Mouse (Mus musculus) liver, embryonic 15.5 days (tissue): Measurements from ENCODE around the gene Slc22a16. TPM values are rescaled to one million over a fixed set of nuclear protein-coding genes. Genes with fewer than 3 reads are reported as not detected.

ENCODE experiments used
- ATAC-seq: fragments of 200-750 bp; cut with Nextera tagmentation; 2 replicates; pipeline ENCODE4 v1.8.0; 2017; ENCODE audit warnings: moderate number of reproducible peaks, mild to moderate bottlenecking, moderate library complexity; ENCODE audit not compliant: insufficient read depth
- H3K27ac ChIP-seq: fragments of 300-500 bp; sonication (generic); replicated peaks from 2 replicates; pipeline ENCODE4 v1.5.1; 2015; ENCODE audit warnings: mild to moderate bottlenecking, inconsistent platforms
- H3K27me3 ChIP-seq: fragments of 300-500 bp; sonication (generic); 2 replicates; pipeline ENCODE4 v1.6.1; 2015; ENCODE audit warnings: mild to moderate bottlenecking, inconsistent platforms
- H3K36me3 ChIP-seq: fragments of 300-500 bp; sonication (generic); replicated peaks from 2 replicates; pipeline ENCODE4 v1.6.1; 2015; ENCODE audit warnings: moderate library complexity, mild to moderate bottlenecking, inconsistent platforms
- H3K4me1 ChIP-seq: fragments of 300-500 bp; sonication (generic); replicated peaks from 2 replicates; pipeline ENCODE4 v1.6.1; 2015; ENCODE audit warnings: inconsistent platforms
- H3K4me2 ChIP-seq: fragments of 300-500 bp; sonication (generic); 2 replicates; pipeline ENCODE4 v1.6.1; 2015; ENCODE audit warnings: moderate library complexity, mild to moderate bottlenecking, inconsistent platforms
- H3K4me3 ChIP-seq: fragments of 300-500 bp; sonication (generic); replicated peaks from 2 replicates; pipeline ENCODE4 v1.5.1; 2015; ENCODE audit warnings: mild to moderate bottlenecking, inconsistent platforms
- H3K9ac ChIP-seq: fragments of 300-500 bp; sonication (generic); 2 replicates; pipeline ENCODE4 v1.6.1; 2015; ENCODE audit warnings: moderate library complexity, mild to moderate bottlenecking, inconsistent platforms
- H3K9me3 ChIP-seq: fragments of 300-500 bp; sonication (generic); replicated peaks from 2 replicates; pipeline ENCODE4 v1.6.1; 2016; ENCODE audit warnings: inconsistent platforms
- WGBS: fragments of 180-500 bp; shearing (Covaris S2); methylation state at CpG from one replicate; pipeline ENCODE4 v1.1.7; 2015; ENCODE audit warnings: mixed read lengths; ENCODE audit not compliant: insufficient replicate concordance; 5-methylcytosine and 5-hydroxymethylcytosine counted together
- polyA plus RNA-seq: library from polyadenylated mRNA; unstranded; fragments of >200 nt; fragmentation: Nextera tagmentation; extraction: Ambion mirVana; gene quantifications from 2 replicates; pipeline ENCODE4 v1.2.1, GENCODE M21; 2015

The Slc22a16 gene
- polyA plus RNA-seq, 1 experiment from 2014 or later, result not detected

DNA sequence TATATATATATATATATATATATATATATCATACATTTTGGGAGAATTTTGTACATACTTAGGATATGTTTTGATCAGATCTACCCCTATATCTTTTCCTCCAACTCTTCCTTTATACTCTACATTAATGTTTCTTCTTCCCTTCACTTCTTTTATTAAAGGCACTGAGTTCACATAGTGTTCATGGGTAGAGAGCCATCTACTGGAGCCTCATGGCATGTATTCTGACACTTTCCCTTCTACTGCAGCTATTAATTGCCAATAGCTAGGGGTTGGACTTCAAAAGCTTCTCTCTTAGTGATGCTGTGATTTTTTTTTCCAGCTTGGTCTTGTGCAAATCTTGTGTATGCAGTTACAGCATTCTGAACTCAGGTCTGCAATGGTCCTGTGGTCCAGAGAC, 47.8 kb downstream of the Slc22a16 start:
- no peak overlapping the region for H3K9ac ChIP-seq
- H3K4me1 ChIP-seq, result no peaks in the 10 kb centered on the region
- no peak overlapping the region for H3K27ac ChIP-seq
- H3K4me2 ChIP-seq, result no peak overlapping the region
- H3K9me3 ChIP-seq, result no peaks in the 10 kb centered on the region
- no peak overlapping the region for H3K4me3 ChIP-seq
- no peak for ATAC-seq
- H3K27me3 ChIP-seq, result no peaks in the 10 kb centered on the region
- H3K36me3 ChIP-seq, result no peaks in the 10 kb centered on the region

DNA sequence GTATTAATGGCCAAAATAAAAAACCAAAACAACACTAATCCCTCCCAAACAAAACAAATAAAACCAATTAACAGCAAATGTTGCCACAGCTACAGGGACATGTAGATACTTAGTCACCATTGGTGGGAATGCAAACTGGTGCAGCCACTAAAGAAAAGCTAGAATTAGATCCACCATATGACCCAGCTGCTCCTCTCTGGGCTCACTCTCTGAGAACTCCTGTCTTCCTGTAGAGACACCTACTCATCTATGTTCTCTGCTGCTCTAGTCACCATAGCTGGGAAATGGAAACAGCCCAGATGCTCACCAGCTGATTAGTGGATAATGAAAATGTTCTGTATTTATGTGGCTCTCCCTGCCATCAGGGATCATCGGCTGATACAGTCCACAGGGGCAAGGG, 49.6 kb downstream of the Slc22a16 start:
- Histone ChIP-seq H3K4me1 (no peaks in the 10 kb centered on the region), H3K4me2 (no peak overlapping the region)
- 76% methylated on average over 1 of the region's 1 CpGs for WGBS

DNA sequence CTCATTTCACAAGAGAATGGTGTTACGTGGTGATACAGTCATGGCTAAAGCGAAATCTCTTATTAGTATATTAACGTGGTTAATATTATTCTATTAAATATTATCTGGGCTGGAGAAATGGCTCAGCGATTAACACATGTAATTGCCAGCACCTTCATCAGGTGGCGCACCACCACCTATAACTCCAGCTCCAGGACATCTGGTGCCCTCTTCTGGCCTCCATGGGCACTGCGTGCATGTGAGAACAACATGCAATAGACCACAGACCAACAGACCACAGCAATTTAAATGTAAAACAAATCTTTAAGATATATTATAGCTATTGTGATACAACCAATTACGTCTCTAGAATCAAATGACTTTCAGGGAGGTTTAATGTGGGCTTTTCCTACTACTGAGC, 59.0 kb downstream of the Slc22a16 start:
- Histone ChIP-seq H3K9ac (no peak overlapping the region), H3K27ac (no peak overlapping the region), H3K9me3 (no peaks in the 10 kb centered on the region), H3K36me3 (no peaks in the 10 kb centered on the region), H3K4me1 (no peaks in the 10 kb centered on the region), H3K4me3 (no peak overlapping the region), H3K4me2 (no peak overlapping the region), H3K27me3 (no peaks in the 10 kb centered on the region)
- 65% methylated on average over 7 of the region's 7 CpGs for WGBS
- ATAC-seq, result no peak

More for the DNA sequence above, 49.6 kb downstream of the Slc22a16 start:
- Histone ChIP-seq H3K27ac (no peak overlapping the region), H3K36me3 (no peaks in the 10 kb centered on the region), H3K4me3 (no peak overlapping the region), H3K9ac (no peak overlapping the region), H3K9me3 (no peaks in the 10 kb centered on the region), H3K27me3 (no peaks in the 10 kb centered on the region)
- ATAC-seq, result no peak

DNA sequence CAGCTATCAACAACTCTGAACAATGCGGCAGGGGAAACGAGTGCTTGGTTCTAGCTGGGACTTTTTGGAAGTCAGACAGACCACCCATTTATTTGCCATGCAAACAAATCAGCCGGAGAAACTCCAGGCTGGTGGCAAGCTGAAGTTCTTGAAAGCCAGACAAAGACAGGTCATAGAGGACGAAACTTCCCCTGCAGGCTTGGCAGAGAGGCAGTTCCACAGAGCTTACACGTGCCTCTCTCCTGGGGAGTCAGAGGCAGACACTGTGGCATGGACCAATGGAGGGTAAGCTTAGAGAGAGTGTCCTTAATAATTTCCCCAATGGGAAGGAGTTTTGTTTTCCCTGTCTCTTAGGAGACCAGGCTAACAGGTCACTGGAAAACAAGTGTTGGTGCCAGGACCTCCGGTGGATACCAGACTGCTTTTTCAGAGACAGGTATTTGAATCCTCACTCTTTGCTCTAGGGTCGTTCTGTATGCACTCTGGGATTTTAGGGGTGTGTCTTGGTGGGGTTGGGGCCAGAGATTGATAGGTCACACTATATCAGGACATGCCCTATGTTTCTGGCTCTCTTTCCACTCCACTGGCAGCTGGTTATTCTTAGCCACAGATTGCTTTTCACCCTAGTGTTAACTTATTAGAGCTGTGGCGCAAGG, 59.6 kb downstream of the Slc22a16 start, which contains the start of gene Ddo:
Gene Ddo, plus strand, starts transcription at position 356 of the 656 bp plus-strand sequence.
- WGBS, result 58% methylated on average over 8 of the region's 8 CpGs
- H3K9ac ChIP-seq, result no peak within 1 kb of the TSS
- no peak within 1 kb of the TSS for H3K4me2 ChIP-seq
- no peaks in the 10 kb centered on the region for H3K27me3 ChIP-seq
- no peak for ATAC-seq
- no peak within 1 kb of the TSS for H3K27ac ChIP-seq
- H3K4me1 ChIP-seq, result no peaks in the 10 kb centered on the region
- H3K4me3 ChIP-seq, result no peak within 1 kb of the TSS
- H3K36me3 ChIP-seq, result no peaks in the 10 kb centered on the region
- no peaks in the 10 kb centered on the region for H3K9me3 ChIP-seq

DNA sequence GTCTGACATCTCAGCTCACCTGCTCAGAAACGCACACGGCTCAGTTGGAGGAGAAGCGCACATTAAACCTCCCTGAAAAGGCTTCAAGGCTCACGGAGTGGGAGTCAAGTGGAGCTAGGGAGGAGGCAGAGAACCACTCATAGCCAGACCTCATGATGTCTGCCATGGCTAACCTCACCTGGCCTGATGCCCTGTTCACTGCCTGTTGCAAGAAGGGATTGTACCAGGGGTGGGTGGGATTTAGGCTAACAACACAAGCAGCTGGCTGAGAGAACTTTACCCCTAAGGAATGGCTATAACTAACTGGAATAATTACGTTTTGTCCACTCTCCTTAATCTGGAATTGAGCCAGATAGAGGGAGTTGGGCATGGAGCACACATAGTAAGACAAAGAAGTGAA, 60.3 kb downstream of the Slc22a16 start:
- H3K27ac ChIP-seq, result no peak overlapping the region
- H3K27me3 ChIP-seq, result no peaks in the 10 kb centered on the region
- no peak overlapping the region for H3K9ac ChIP-seq
- ATAC-seq, result no peak
- H3K4me2 ChIP-seq, result no peak overlapping the region
- H3K4me1 ChIP-seq, result no peaks in the 10 kb centered on the region
- no peaks in the 10 kb centered on the region for H3K36me3 ChIP-seq
- no peaks in the 10 kb centered on the region for H3K9me3 ChIP-seq
- H3K4me3 ChIP-seq, result no peak overlapping the region
- WGBS, result 69% methylated on average over 5 of the region's 5 CpGs

DNA sequence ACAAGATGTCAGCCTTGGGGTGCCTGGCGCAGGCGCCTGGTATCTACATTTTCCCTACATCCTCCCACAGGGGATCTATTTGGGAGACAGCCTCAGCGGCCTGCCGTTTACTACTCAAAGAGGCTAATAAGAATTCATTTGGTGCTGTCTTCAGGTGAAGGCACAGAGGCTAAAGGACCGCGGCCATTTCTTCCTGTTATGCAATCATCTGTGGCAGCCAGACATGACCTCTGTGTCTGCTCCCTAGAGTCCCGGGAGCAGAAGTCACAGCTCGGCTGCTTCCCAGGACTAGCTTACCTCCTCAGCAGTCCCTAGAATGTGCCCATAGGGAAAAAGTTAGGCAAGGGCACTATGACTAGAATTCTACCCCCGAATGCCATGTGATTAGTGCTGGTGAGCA, 60.8 kb downstream of the Slc22a16 start:
- no peaks in the 10 kb centered on the region for H3K4me1 ChIP-seq
- H3K36me3 ChIP-seq, result no peaks in the 10 kb centered on the region
- no peak overlapping the region for H3K27ac ChIP-seq
- no peak overlapping the region for H3K4me2 ChIP-seq
- no peak overlapping the region for H3K9ac ChIP-seq
- no peak for ATAC-seq
- no peaks in the 10 kb centered on the region for H3K27me3 ChIP-seq
- 56% methylated on average over 9 of the region's 9 CpGs for WGBS
- no peak overlapping the region for H3K4me3 ChIP-seq
- H3K9me3 ChIP-seq, result no peaks in the 10 kb centered on the region

DNA sequence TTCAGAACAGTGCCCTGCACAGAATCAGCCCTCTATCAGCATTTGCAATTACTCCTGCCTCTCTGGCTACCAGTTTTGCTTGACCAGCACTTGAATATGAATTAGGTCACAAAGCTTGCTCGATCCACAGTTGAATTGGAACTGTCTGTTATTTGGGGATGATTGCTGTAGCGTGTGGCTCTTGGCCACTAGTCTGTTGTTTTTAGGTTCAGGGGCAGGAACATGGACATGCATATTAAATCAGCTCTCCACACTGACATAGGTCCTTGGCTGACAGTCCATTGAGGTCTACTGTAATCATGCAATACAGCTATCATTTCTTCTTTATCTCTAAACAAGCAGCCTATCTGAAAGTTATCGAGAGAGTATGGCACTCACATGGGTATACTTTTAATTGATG, 62.0 kb downstream of the Slc22a16 start:
- WGBS, result 65% methylated on average over 3 of the region's 3 CpGs
- H3K9ac ChIP-seq, result no peak overlapping the region
- H3K4me3 ChIP-seq, result no peak overlapping the region
- no peak for ATAC-seq
- no peaks in the 10 kb centered on the region for H3K27me3 ChIP-seq
- no peaks in the 10 kb centered on the region for H3K4me1 ChIP-seq
- no peaks in the 10 kb centered on the region for H3K9me3 ChIP-seq
- no peaks in the 10 kb centered on the region for H3K36me3 ChIP-seq
- no peak overlapping the region for H3K4me2 ChIP-seq
- H3K27ac ChIP-seq, result no peak overlapping the region

DNA sequence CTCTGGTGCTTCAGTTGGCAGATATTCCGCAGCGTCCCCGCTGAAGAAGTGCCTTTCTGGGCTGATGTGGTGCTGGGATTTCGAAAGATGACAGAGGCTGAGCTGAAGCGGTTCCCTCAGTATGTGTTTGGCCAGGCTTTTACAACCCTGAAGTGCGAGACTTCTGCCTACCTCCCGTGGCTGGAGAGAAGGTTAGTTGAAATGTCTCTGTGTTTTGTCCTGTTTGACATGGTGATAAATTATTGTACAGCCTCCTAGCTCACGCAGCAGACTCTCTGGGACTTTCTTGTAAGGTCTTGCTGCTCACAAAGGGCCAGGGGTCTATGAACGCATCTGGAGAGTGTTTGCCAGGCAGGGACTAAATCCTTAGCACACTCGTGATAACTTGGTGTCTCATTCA, 67.2 kb downstream of the Slc22a16 start:
- H3K9me3 ChIP-seq, result no peaks in the 10 kb centered on the region
- H3K27ac ChIP-seq, result no peak overlapping the region
- H3K4me3 ChIP-seq, result no peak overlapping the region
- no peaks in the 10 kb centered on the region for H3K36me3 ChIP-seq
- H3K4me2 ChIP-seq, result no peak overlapping the region
- no peaks in the 10 kb centered on the region for H3K4me1 ChIP-seq
- ATAC-seq, result no peak
- no peak overlapping the region for H3K9ac ChIP-seq
- H3K27me3 ChIP-seq, result no peaks in the 10 kb centered on the region
- 46% methylated on average over 10 of the region's 10 CpGs for WGBS

DNA sequence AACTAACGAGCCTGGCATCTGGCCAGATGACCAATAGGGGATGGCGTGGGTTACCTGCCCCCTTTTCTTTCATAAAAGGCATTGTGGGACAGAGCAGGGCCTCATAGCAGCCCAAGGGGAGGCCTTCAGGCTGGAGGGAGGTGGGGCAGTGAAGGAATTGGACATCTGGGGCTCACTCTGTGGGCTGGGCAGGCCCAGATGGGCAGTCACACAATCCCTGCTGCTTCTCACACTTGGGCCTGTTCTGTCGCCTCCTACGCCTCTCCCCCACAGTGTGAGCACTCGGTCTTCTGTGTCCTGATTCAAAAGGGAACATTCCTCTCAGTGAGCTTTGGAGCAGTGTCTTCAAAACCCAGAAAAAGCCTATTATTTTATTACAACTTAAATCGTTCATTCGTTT, 68.1 kb downstream of the Slc22a16 start:
- 57% methylated on average over 7 of the region's 7 CpGs for WGBS
- Histone ChIP-seq H3K4me3 (no peak overlapping the region), H3K9me3 (no peaks in the 10 kb centered on the region), H3K9ac (no peak overlapping the region), H3K27me3 (no peaks in the 10 kb centered on the region), H3K4me1 (no peaks in the 10 kb centered on the region), H3K36me3 (no peaks in the 10 kb centered on the region), H3K4me2 (no peak overlapping the region), H3K27ac (no peak overlapping the region)
- ATAC-seq, result no peak

DNA sequence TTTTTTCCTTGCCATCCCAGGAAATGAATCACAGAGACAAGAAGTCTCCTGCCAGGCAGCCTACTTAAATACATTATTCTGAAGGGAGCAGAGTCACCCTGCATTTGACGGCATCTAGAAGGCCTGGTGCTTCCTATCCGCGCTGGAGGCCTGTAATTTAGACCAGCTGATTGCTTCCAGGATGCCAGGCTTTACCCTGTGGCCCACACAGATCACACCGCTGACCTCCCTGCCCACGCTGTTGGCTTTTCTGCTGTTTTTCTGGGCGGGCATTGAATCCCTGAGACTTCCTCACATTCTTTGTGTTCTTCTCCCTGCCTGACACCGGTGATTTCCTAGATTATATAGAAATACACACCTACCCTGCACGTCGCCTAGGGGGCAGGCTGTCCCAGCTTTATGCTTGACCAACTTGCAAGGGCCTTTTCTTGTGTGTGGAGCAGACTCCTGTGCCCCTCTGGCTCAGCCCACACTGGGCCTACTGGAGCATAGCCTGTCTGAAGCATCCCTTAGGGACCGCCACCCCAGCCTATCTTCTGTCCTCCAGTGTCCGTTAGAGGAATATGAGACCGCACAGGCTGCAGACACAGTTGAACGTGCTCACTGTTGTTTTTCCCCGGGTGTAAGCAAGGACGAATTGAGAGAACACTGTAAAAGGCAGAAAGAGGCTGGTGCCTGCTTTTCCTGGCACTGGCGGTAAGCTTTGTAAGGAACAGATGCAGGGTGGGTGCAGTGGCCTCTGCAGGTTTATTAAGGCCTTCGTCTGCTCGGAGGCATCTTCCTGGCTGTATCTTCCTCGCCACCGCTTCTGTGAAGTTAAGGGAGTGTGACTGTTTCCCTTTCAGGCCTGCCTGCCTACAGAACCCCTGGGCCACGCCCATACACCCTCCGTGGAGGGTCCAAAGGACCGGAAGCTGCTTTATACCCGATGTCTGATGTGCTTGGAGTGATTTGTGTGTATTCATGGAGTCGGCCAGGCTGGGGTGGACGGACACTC, 69.0 kb downstream of the Slc22a16 start:
- Histone ChIP-seq H3K4me2 (no peak overlapping the region), H3K9ac (no peak overlapping the region), H3K27me3 (no peaks in the 10 kb centered on the region), H3K4me1 (no peaks in the 10 kb centered on the region), H3K9me3 (no peaks in the 10 kb centered on the region), H3K4me3 (no peak overlapping the region), H3K36me3 (no peaks in the 10 kb centered on the region), H3K27ac (no peak overlapping the region)
- no peak for ATAC-seq
- 61% methylated on average over 26 of the region's 26 CpGs for WGBS

DNA sequence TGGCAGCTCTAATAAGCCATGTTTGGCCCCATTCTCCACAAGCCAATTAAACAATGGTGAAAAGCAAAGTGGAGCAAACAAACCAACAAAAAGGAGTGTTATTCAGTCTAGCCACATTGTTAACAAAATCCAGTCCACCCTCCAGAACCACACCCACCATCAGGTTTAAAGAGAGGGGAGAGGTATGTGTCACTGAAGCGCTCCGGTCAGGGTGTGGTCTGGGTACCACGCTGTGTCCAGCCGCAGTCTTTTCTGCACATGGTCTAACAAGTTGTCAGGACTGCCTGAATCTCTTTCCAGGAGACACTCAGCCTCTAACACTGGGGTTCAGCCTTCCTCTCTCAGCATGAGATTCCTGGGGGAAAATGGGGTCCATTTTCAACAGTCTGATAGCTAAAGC, 70.3 kb downstream of the Slc22a16 start:
- 80% methylated on average over 4 of the region's 4 CpGs for WGBS
- no peak overlapping the region for H3K4me3 ChIP-seq
- no peaks in the 10 kb centered on the region for H3K27me3 ChIP-seq
- no peaks in the 10 kb centered on the region for H3K36me3 ChIP-seq
- H3K9ac ChIP-seq, result no peak overlapping the region
- no peak for ATAC-seq
- no peak overlapping the region for H3K27ac ChIP-seq
- H3K4me2 ChIP-seq, result no peak overlapping the region
- H3K4me1 ChIP-seq, result no peaks in the 10 kb centered on the region
- no peaks in the 10 kb centered on the region for H3K9me3 ChIP-seq
